Mouse (Mus musculus) embryonic fibroblast, embryonic 13.5 days (primary cell): ENCODE data around the gene Zfand6.

Experiments
- CTCF ChIP-seq: IDR thresholded peaks from 2 replicates; pipeline ENCODE4 v1.5.1; 2011; ENCODE audit warnings: mild to moderate bottlenecking, control low read depth, low read length, moderate library complexity, borderline replicate concordance; ENCODE audit not compliant: insufficient read depth
- POLR2A ChIP-seq: IDR thresholded peaks from 2 replicates; pipeline ENCODE4 v1.6.1; 2011; ENCODE audit warnings: low read depth, mild to moderate bottlenecking, control low read depth, low read length, moderate library complexity

- TF ChIP-seq CTCF, result no peak
- TF ChIP-seq POLR2A, result no peak
Measured at GRCm38 (mm10) chr7:84579769-84580168, 110.0 kb downstream of the Zfand6 start.
